Comparison of ENCODE assay signal across 11 mouse cellular contexts in genomic region chr5:74198446-74198845, GRCm38 (mm10). TPM values are rescaled to one million over a fixed set of nuclear protein-coding genes. Genes with fewer than 3 reads are reported as not detected.
A peak's percentile ranks its signal among the peaks of the same experiment; 100 is the strongest.
DNase-seq lines count a peak whose midpoint lies in the region; ATAC-seq and TF ChIP-seq lines count a peak whose summit lies in the region.
"Had no signal": no experiment of that assay in that cellular context is flagged by ENCODE, and none has a peak within 500 bp of the region (broad histone marks: within the 10 kb centered on the region; RNA-seq: fewer than 3 reads in every experiment).

No protein-coding gene starts in this region.

- H3K9ac ChIP-seq in lung, embryonic 14.5 days, result peak overlapping the region; percentile 82; the same call in 1 of the 2 replicates
- no peak overlapping the region for H3K9ac ChIP-seq in hindbrain, embryonic 13.5 days
- H3K9ac ChIP-seq in neural tube, embryonic 15.5 days (replicated peaks), result no peak overlapping the region
- H3K9ac ChIP-seq: liver, embryonic 14.5 days had no signal

- no peak overlapping the region for H3K27ac ChIP-seq in lung, embryonic 14.5 days (ENCODE audit: low read depth)
- H3K27ac ChIP-seq in hindbrain, embryonic 13.5 days, result no peak overlapping the region
- no peak overlapping the region; the same call in 1 of the 2 replicates for H3K27ac ChIP-seq in neural tube, embryonic 15.5 days (replicated peaks)
- H3K27ac ChIP-seq: liver, embryonic 14.5 days had no signal

- TF ChIP-seq CTCF in lung, embryonic 14.5 days (IDR thresholded peaks at IDR 0.05; ENCODE audit: low read depth), result no peak

- DNase-seq in heart, adult 11 months, result peak; percentile 86
- no peak for DNase-seq in heart, postnatal 36 days
- peak; percentile 52 for DNase-seq in lung, embryonic 14.5 days
- DNase-seq in lung, postnatal 25 days (ENCODE audit: low spot score), result no peak
- no peak for DNase-seq in right cerebral cortex, postnatal 36 days (ENCODE audit: low spot score in 2 of 2)
- DNase-seq: gastrocnemius, postnatal 25 days; thymus, postnatal 25 days had no signal

- peak overlapping the region; percentile 93 for H3K4me2 ChIP-seq in lung, embryonic 14.5 days
- H3K4me2 ChIP-seq in hindbrain, embryonic 13.5 days, result peak overlapping the region; percentile 90
- peak overlapping the region; percentile 99 for H3K4me2 ChIP-seq in neural tube, embryonic 15.5 days

- intact Hi-C loops in heart, postnatal 36 days (cut with DNase I), result loop anchor here (5.0 kb wide), 3 partner anchors 64 to 191 kb away; no protein-coding TSS in a partner anchor

- no peaks in the 10 kb centered on the region for H3K27me3 ChIP-seq in lung, embryonic 14.5 days (ENCODE audit: insufficient read depth, low read length)
- H3K27me3 ChIP-seq in hindbrain, embryonic 13.5 days, result peaks cover 11% of the 10 kb centered on the region; the same call in 1 of the 2 replicates
- H3K27me3 ChIP-seq in neural tube, embryonic 15.5 days (replicated peaks), result no peaks in the 10 kb centered on the region

- H3K4me1 ChIP-seq in lung, embryonic 14.5 days (ENCODE audit: insufficient read depth), result peaks cover 41% of the 10 kb centered on the region
- H3K4me1 ChIP-seq in hindbrain, embryonic 13.5 days (replicated peaks), result peaks cover 65% of the 10 kb centered on the region
- H3K4me1 ChIP-seq in neural tube, embryonic 15.5 days, result peaks cover 48% of the 10 kb centered on the region

- H3K4me3 ChIP-seq in lung, embryonic 14.5 days (ENCODE audit: low read depth, low read length), result peak overlapping the region; percentile 82
- no peak overlapping the region for H3K4me3 ChIP-seq in hindbrain, embryonic 13.5 days
- no peak overlapping the region for H3K4me3 ChIP-seq in neural tube, embryonic 15.5 days (replicated peaks)

- H3K36me3 ChIP-seq in lung, embryonic 14.5 days (ENCODE audit: insufficient read depth), result peaks cover 45% of the 10 kb centered on the region
- peaks cover 6% of the 10 kb centered on the region; the same call in 1 of the 2 replicates for H3K36me3 ChIP-seq in hindbrain, embryonic 13.5 days
- H3K36me3 ChIP-seq in neural tube, embryonic 15.5 days, result no peaks in the 10 kb centered on the region

- 49% methylated on average over 11 of the region's 11 CpGs for WGBS in lung, embryonic 14.5 days
- 72% methylated on average over 11 of the region's 11 CpGs for WGBS in hindbrain, embryonic 13.5 days
- WGBS in neural tube, embryonic 15.5 days, result 68% methylated on average over 11 of the region's 11 CpGs

- ATAC-seq in lung, embryonic 14.5 days (ENCODE audit: insufficient read depth), result no peak
- ATAC-seq in hindbrain, embryonic 13.5 days (ENCODE audit: low FRiP score), result no peak
- ATAC-seq in neural tube, embryonic 15.5 days (ENCODE audit: low FRiP score), result no peak
- no peak for ATAC-seq in CD4-positive, CD25-positive, alpha-beta regulatory T cell, adult 4 months

- peaks cover 4% of the 10 kb centered on the region; the same call in 1 of the 2 replicates for H3K9me3 ChIP-seq in lung, embryonic 14.5 days (ENCODE audit: low read depth, low read length)
- H3K9me3 ChIP-seq in hindbrain, embryonic 13.5 days, result 0 out of 2 replicates have a peak, but pooled peaks cover 2% of the 10 kb centered on the region
- H3K9me3 ChIP-seq in neural tube, embryonic 15.5 days (replicated peaks), result no peaks in the 10 kb centered on the region

RNA-seq across cellular contexts. Expression of gene Rasl11b, which starts 3.4 kb away (rescaled TPM):
- total RNA-seq in heart, postnatal 36 days (2021), result 10 to 100 TPM; 29.9 to 44.8 TPM
- polyA plus RNA-seq in lung, embryonic 14.5 days (2014; fragmentation: Nextera tagmentation; extraction: Ambion mirVana), result 90.2 and 93.2 TPM in 2 replicates
- 20.3 and 23.3 TPM in 2 replicates for polyA plus RNA-seq in hindbrain, embryonic 13.5 days (2015; fragmentation: Nextera tagmentation; extraction: Ambion mirVana)
- polyA plus RNA-seq in neural tube, embryonic 15.5 days (2015; fragmentation: Nextera tagmentation; extraction: Ambion mirVana), result 16.5 and 17.4 TPM in 2 replicates
- 1 to 10 TPM; 3.4 to 5.0 TPM for polyA plus RNA-seq in CD4-positive, CD25-positive, alpha-beta regulatory T cell, adult 4 months (2017; shearing (Covaris generic))

Comparison
In these comparisons a context has a peak if more than half of its experiments do, and no peak if none do; other contexts are left out.
1. DNase-seq: peak in heart, adult 11 months (single experiment) and lung, embryonic 14.5 days (single experiment); none in heart, postnatal 36 days (0 of 2), lung, postnatal 25 days (single experiment) and right cerebral cortex, postnatal 36 days (0 of 2).
2. Peak in every context shown above with its lines, with median percentiles within 50 percentile points of each other: H3K4me2 ChIP-seq.